Mouse (Mus musculus): ENCODE measurements at regions not wholly inside any gene's neighbourhood (a gene's known extent, or its start where the extent isn't known, plus 50 kb on each side); places are given as distances from the start of the nearest gene placed in this dataset.
A peak's percentile ranks its signal among the peaks of the same experiment; 100 is the strongest.
"Not testable (repeated sequence)": the region's sequence is repeated elsewhere in the genome, so short reads cannot be mapped to it uniquely, and the experiment has no call there.

GRCm38 (mm10) chr3:6427905-6428304, 192.3 kb downstream of the 1700008P02Rik start:
- 57% methylated on average over 1 of the region's 1 CpGs for WGBS
- Histone ChIP-seq H3K9ac (ENCODE audit: low read depth, low read length) (no peak overlapping the region), H3K4me1 (ENCODE audit: control insufficient read depth, insufficient read depth, low read depth, low read length) (no peaks in the 10 kb centered on the region), H3K27ac (ENCODE audit: low read depth, low read length) (no peak overlapping the region), H3K9me3 (ENCODE audit: control insufficient read depth, low read length) (no peaks in the 10 kb centered on the region), H3K27me3 (replicated peaks; ENCODE audit: control insufficient read depth, insufficient read depth, low read length) (no peaks in the 10 kb centered on the region), H3K4me3 (ENCODE audit: low read length) (no peak overlapping the region), H3K36me3 (ENCODE audit: control insufficient read depth, insufficient read depth, low read length) (no peaks in the 10 kb centered on the region), H3K4me2 (ENCODE audit: low read length) (no peak overlapping the region)
- peak; percentile 83 for ATAC-seq

GRCm38 (mm10) chr3:6400871-6401270, 219.4 kb downstream of the 1700008P02Rik start:
- H3K4me3 ChIP-seq (ENCODE audit: low read length), result no peak overlapping the region
- ATAC-seq, result no peak
- H3K27me3 ChIP-seq (replicated peaks; ENCODE audit: control insufficient read depth, insufficient read depth, low read length), result no peaks in the 10 kb centered on the region

GRCm38 (mm10) chr3:6385669-6386068, 234.6 kb downstream of the 1700008P02Rik start:
- no peak for ATAC-seq
- H3K4me3 ChIP-seq (ENCODE audit: low read length), result no peak overlapping the region
- H3K36me3 ChIP-seq (ENCODE audit: control insufficient read depth, insufficient read depth, low read length), result no peaks in the 10 kb centered on the region
- no peak overlapping the region for H3K27ac ChIP-seq (ENCODE audit: low read depth, low read length)
- no peaks in the 10 kb centered on the region for H3K4me1 ChIP-seq (ENCODE audit: control insufficient read depth, insufficient read depth, low read depth, low read length)
- no peaks in the 10 kb centered on the region for H3K27me3 ChIP-seq (replicated peaks; ENCODE audit: control insufficient read depth, insufficient read depth, low read length)
- no peaks in the 10 kb centered on the region for H3K9me3 ChIP-seq (ENCODE audit: control insufficient read depth, low read length)
- H3K4me2 ChIP-seq (ENCODE audit: low read length), result no peak overlapping the region
- no peak overlapping the region for H3K9ac ChIP-seq (ENCODE audit: low read depth, low read length)

More at GRCm38 (mm10) chr3:6400871-6401270, 219.4 kb downstream of the 1700008P02Rik start:
- Histone ChIP-seq H3K27ac (ENCODE audit: low read depth, low read length) (no peak overlapping the region), H3K4me1 (ENCODE audit: control insufficient read depth, insufficient read depth, low read depth, low read length) (no peaks in the 10 kb centered on the region), H3K36me3 (ENCODE audit: control insufficient read depth, insufficient read depth, low read length) (no peaks in the 10 kb centered on the region), H3K9me3 (ENCODE audit: control insufficient read depth, low read length) (peaks cover 3% of the 10 kb centered on the region; the same call in 1 of the 2 replicates), H3K9ac (ENCODE audit: low read depth, low read length) (no peak overlapping the region), H3K4me2 (ENCODE audit: low read length) (no peak overlapping the region)

- no peaks in the 10 kb centered on the region for H3K27me3 ChIP-seq (replicated peaks; ENCODE audit: control insufficient read depth, insufficient read depth, low read length)
- H3K36me3 ChIP-seq (ENCODE audit: control insufficient read depth, insufficient read depth, low read length), result no peaks in the 10 kb centered on the region
- no peak overlapping the region for H3K27ac ChIP-seq (ENCODE audit: low read depth, low read length)
- no peaks in the 10 kb centered on the region for H3K4me1 ChIP-seq (ENCODE audit: control insufficient read depth, insufficient read depth, low read depth, low read length)
- H3K9ac ChIP-seq (ENCODE audit: low read depth, low read length), result no peak overlapping the region
- no peak overlapping the region for H3K4me2 ChIP-seq (ENCODE audit: low read length)
- ATAC-seq, result no peak
- H3K4me3 ChIP-seq (ENCODE audit: low read length), result no peak overlapping the region
- no peaks in the 10 kb centered on the region for H3K9me3 ChIP-seq (ENCODE audit: control insufficient read depth, low read length)
These were observed 237.3 kb downstream of the 1700008P02Rik start for GRCm38 (mm10) chr3:6382896-6383295.

GRCm38 (mm10) chr3:6382296-6382695, 237.9 kb downstream of the 1700008P02Rik start:
- Histone ChIP-seq H3K9me3 (ENCODE audit: control insufficient read depth, low read length) (no peaks in the 10 kb centered on the region), H3K27ac (ENCODE audit: low read depth, low read length) (no peak overlapping the region), H3K4me2 (ENCODE audit: low read length) (no peak overlapping the region), H3K36me3 (ENCODE audit: control insufficient read depth, insufficient read depth, low read length) (no peaks in the 10 kb centered on the region), H3K9ac (ENCODE audit: low read depth, low read length) (no peak overlapping the region), H3K4me1 (ENCODE audit: control insufficient read depth, insufficient read depth, low read depth, low read length) (no peaks in the 10 kb centered on the region), H3K27me3 (replicated peaks; ENCODE audit: control insufficient read depth, insufficient read depth, low read length) (no peaks in the 10 kb centered on the region), H3K4me3 (ENCODE audit: low read length) (no peak overlapping the region)
- 78% methylated on average over 1 of the region's 1 CpGs for WGBS
- no peak for ATAC-seq

- no peaks in the 10 kb centered on the region for H3K9me3 ChIP-seq (ENCODE audit: control insufficient read depth, low read length)
- no peak overlapping the region for H3K4me2 ChIP-seq (ENCODE audit: low read length)
- no peaks in the 10 kb centered on the region for H3K27me3 ChIP-seq (replicated peaks; ENCODE audit: control insufficient read depth, insufficient read depth, low read length)
- H3K4me1 ChIP-seq (ENCODE audit: control insufficient read depth, insufficient read depth, low read depth, low read length), result no peaks in the 10 kb centered on the region
- no peak overlapping the region for H3K9ac ChIP-seq (ENCODE audit: low read depth, low read length)
- no peak overlapping the region for H3K27ac ChIP-seq (ENCODE audit: low read depth, low read length)
- no peak overlapping the region for H3K4me3 ChIP-seq (ENCODE audit: low read length)
- no peaks in the 10 kb centered on the region for H3K36me3 ChIP-seq (ENCODE audit: control insufficient read depth, insufficient read depth, low read length)
- no peak for ATAC-seq
- WGBS, result 68% methylated on average over 5 of the region's 5 CpGs
These were observed 238.5 kb downstream of the 1700008P02Rik start for GRCm38 (mm10) chr3:6381732-6382131.

- H3K4me1 ChIP-seq (ENCODE audit: control insufficient read depth, insufficient read depth, low read depth, low read length); H3K9me3 ChIP-seq (ENCODE audit: control insufficient read depth, low read length); H3K27me3 ChIP-seq (replicated peaks; ENCODE audit: control insufficient read depth, insufficient read depth, low read length); H3K4me3 ChIP-seq (ENCODE audit: low read length); ATAC-seq; H3K9ac ChIP-seq (ENCODE audit: low read depth, low read length); H3K4me2 ChIP-seq (ENCODE audit: low read length); H3K27ac ChIP-seq (ENCODE audit: low read depth, low read length); H3K36me3 ChIP-seq (ENCODE audit: control insufficient read depth, insufficient read depth, low read length): not testable (repeated sequence)
- WGBS, result 88% methylated on average over 1 of the region's 21 CpGs
These were observed 281.2 kb downstream of the 1700008P02Rik start for GRCm38 (mm10) chr3:6339001-6339400.

GRCm38 (mm10) chr3:6320818-6321504, 299.3 kb downstream of the 1700008P02Rik start:
- Histone ChIP-seq H3K9me3 (ENCODE audit: control insufficient read depth, low read length) (no peaks in the 10 kb centered on the region), H3K27me3 (replicated peaks; ENCODE audit: control insufficient read depth, insufficient read depth, low read length) (no peaks in the 10 kb centered on the region), H3K27ac (ENCODE audit: low read depth, low read length) (no peak overlapping the region), H3K4me1 (ENCODE audit: control insufficient read depth, insufficient read depth, low read depth, low read length) (no peaks in the 10 kb centered on the region), H3K36me3 (ENCODE audit: control insufficient read depth, insufficient read depth, low read length) (no peaks in the 10 kb centered on the region), H3K9ac (ENCODE audit: low read depth, low read length) (no peak overlapping the region), H3K4me3 (ENCODE audit: low read length) (no peak overlapping the region), H3K4me2 (ENCODE audit: low read length) (no peak overlapping the region)
- WGBS, result 76% methylated on average over 6 of the region's 6 CpGs
- ATAC-seq, result no peak

GRCm38 (mm10) chr3:6289500-6289899, 330.7 kb downstream of the 1700008P02Rik start:
- H3K27ac ChIP-seq (ENCODE audit: low read depth, low read length), result no peak overlapping the region
- H3K36me3 ChIP-seq (ENCODE audit: control insufficient read depth, insufficient read depth, low read length), result no peaks in the 10 kb centered on the region
- no peaks in the 10 kb centered on the region for H3K4me1 ChIP-seq (ENCODE audit: control insufficient read depth, insufficient read depth, low read depth, low read length)
- no peaks in the 10 kb centered on the region for H3K27me3 ChIP-seq (replicated peaks; ENCODE audit: control insufficient read depth, insufficient read depth, low read length)
- peak; percentile 81 for ATAC-seq
- H3K4me2 ChIP-seq (ENCODE audit: low read length), result no peak overlapping the region
- H3K4me3 ChIP-seq (ENCODE audit: low read length), result no peak overlapping the region
- no peaks in the 10 kb centered on the region for H3K9me3 ChIP-seq (ENCODE audit: control insufficient read depth, low read length)
- no peak overlapping the region for H3K9ac ChIP-seq (ENCODE audit: low read depth, low read length)

GRCm38 (mm10) chr3:6280636-6281035, 339.6 kb downstream of the 1700008P02Rik start:
- Histone ChIP-seq H3K4me2 (ENCODE audit: low read length) (no peak overlapping the region), H3K4me1 (ENCODE audit: control insufficient read depth, insufficient read depth, low read depth, low read length) (no peaks in the 10 kb centered on the region), H3K27me3 (replicated peaks; ENCODE audit: control insufficient read depth, insufficient read depth, low read length) (no peaks in the 10 kb centered on the region), H3K36me3 (ENCODE audit: control insufficient read depth, insufficient read depth, low read length) (no peaks in the 10 kb centered on the region), H3K9ac (ENCODE audit: low read depth, low read length) (no peak overlapping the region), H3K9me3 (ENCODE audit: control insufficient read depth, low read length) (no peaks in the 10 kb centered on the region), H3K4me3 (ENCODE audit: low read length) (no peak overlapping the region), H3K27ac (ENCODE audit: low read depth, low read length) (no peak overlapping the region)
- no peak for ATAC-seq
